Mouse (Mus musculus) small intestine, adult 2 months (tissue): ENCODE measurements at regions not wholly inside any gene's neighbourhood (a gene's known extent, or its start where the extent isn't known, plus 50 kb on each side); places are given as distances from the start of the nearest gene placed in this dataset.

Experiments
- H3K27ac ChIP-seq: fragments of 200-500 bp; 2 replicates; pipeline ENCODE4 v1.5.1; 2012; ENCODE audit warnings: low read depth, low read length, control low read depth, inconsistent platforms; ENCODE audit not compliant: insufficient read depth
- H3K27me3 ChIP-seq: fragments of 200-500 bp; 2 replicates; pipeline ENCODE4 v1.6.1; 2012; ENCODE audit warnings: mild to moderate bottlenecking, moderate library complexity, low read length, inconsistent platforms; ENCODE audit not compliant: control insufficient read depth, insufficient read depth
- H3K36me3 ChIP-seq: fragments of 200-500 bp; 2 replicates; pipeline ENCODE4 v1.6.1; 2012; ENCODE audit warnings: mild to moderate bottlenecking, low read length, control low read depth, inconsistent platforms; ENCODE audit not compliant: control insufficient read depth, insufficient read depth
- H3K4me1 ChIP-seq: fragments of 200-500 bp; 2 replicates; pipeline ENCODE4 v1.6.1; 2012; ENCODE audit warnings: low read length, inconsistent platforms, mixed read lengths; ENCODE audit not compliant: control insufficient read depth, insufficient read depth, insufficient read length
- H3K4me3 ChIP-seq: fragments of 200-500 bp; 2 replicates; pipeline ENCODE4 v1.5.1; 2012; ENCODE audit warnings: low read depth, mild to moderate bottlenecking, control low read depth, inconsistent platforms, low read length, moderate library complexity
- CTCF ChIP-seq: fragments of 200-500 bp; IDR thresholded peaks from 2 replicates; pipeline ENCODE4 v1.5.1; 2012; ENCODE audit warnings: low read depth, mild to moderate bottlenecking, control low read depth, inconsistent platforms, low read length, moderate library complexity, mixed read lengths; ENCODE audit not compliant: insufficient replicate concordance, insufficient read length; ENCODE audit errors: extremely low read depth
- POLR2A ChIP-seq: fragments of 200-500 bp; IDR thresholded peaks from 2 replicates; pipeline ENCODE4 v1.6.1; 2012; ENCODE audit warnings: low read depth, mild to moderate bottlenecking, control low read depth, inconsistent platforms, low read length, moderate library complexity
- WGBS: fragments of 180-500 bp; shearing (Covaris S2); methylation state at CpG from one replicate; pipeline ENCODE4 v1.1.7; 2018; 5-methylcytosine and 5-hydroxymethylcytosine counted together

DNA sequence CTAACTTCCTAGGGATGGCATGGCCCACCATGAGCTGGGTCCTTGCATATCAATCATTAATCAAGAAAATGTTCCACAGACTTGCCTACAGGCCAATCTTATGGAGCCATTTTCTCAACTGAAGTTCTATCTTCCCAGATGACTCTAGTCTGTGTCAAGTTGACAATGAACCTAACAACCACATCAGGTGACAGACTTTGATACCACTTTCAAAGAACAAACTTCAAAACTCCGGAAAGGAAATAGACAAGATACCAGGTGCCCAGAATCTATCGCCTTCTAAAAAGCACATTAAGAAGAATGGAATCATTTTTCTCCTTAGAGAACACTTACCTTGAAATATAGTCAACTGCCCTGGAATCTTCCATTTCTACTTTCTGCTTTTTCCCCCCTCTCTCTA is 192.8 kb upstream of the Nrp1 start:
- TF ChIP-seq POLR2A (no peak), CTCF (no peak)
- Histone ChIP-seq H3K4me3 (no peak overlapping the region), H3K27me3 (no peaks in the 10 kb centered on the region), H3K4me1 (no peaks in the 10 kb centered on the region), H3K27ac (no peak overlapping the region), H3K36me3 (no peaks in the 10 kb centered on the region)
- WGBS: 92% methylated on average over 2 of the region's 2 CpGs

DNA sequence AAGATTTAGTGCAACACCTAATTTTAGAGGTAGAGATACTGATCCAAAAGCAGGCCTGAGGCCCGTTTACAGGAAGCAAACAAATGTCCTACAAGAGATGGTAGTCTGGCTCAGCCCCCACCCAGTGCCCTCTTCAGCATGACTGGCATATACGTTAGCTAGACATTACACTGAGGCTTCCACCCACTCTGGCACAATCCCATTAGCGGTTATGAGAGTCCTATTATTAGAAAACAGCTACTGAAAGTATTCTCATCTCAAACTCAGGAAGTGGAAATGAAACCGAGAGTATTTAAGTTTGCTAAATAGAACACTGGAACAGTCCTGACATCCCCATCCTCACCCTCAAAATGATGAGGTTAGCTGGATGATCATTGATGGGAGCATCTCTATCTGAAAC is 192.3 kb upstream of the Nrp1 start:
- WGBS: 72% methylated on average over 4 of the region's 4 CpGs
- Histone ChIP-seq H3K36me3 (no peaks in the 10 kb centered on the region), H3K4me3 (no peak overlapping the region), H3K27ac (no peak overlapping the region), H3K4me1 (no peaks in the 10 kb centered on the region), H3K27me3 (no peaks in the 10 kb centered on the region)
- TF ChIP-seq POLR2A (no peak), CTCF (no peak)

DNA sequence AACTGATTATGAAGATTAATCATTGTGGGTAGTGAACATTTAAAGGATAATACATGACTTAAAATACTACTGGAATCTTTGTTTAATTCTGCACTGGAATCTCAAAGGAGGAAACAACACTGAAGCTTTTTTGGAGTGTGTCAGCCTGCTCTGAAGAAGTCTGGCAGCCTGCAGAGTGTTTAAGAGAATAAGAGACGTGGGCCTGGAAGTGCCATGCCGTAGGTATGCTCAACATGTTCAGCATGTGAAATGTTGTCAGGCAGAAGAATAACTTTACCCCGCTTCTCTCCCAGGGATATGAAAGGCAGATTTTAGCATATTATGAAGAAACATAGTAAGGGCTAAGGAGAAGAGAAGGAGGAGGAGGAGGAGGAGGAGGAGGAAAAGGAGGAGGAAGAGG is 189.6 kb upstream of the Nrp1 start:
- H3K36me3 ChIP-seq: no peaks in the 10 kb centered on the region
- H3K27ac ChIP-seq: no peak overlapping the region
- TF ChIP-seq POLR2A: no peak
- H3K4me3 ChIP-seq: no peak overlapping the region
- H3K27me3 ChIP-seq: no peaks in the 10 kb centered on the region
- 90% methylated on average over 3 of the region's 3 CpGs for WGBS
- H3K4me1 ChIP-seq: no peaks in the 10 kb centered on the region

DNA sequence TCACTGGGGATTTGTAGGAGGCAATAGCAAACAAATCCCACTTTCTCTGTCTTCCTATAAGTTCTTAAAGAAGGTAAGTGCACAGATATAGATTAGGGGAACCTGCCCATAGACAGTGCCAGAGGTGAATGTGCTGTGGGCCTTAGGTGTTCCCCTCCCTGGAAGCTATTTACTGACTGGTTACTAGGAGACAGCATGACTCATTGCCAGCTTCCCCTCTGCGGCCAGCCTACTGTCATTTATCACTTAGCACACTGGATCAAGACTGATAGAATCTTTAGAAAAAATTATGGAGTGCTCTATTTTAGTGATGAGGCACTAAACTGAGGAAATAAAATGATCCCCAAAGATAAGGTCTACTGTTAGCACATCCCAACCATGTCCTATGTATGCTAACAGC is 187.3 kb upstream of the Nrp1 start:
- 16% methylated on average over 1 of the region's 1 CpGs for WGBS
- Histone ChIP-seq H3K27ac (no peak overlapping the region), H3K4me3 (no peak overlapping the region), H3K36me3 (no peaks in the 10 kb centered on the region), H3K4me1 (no peaks in the 10 kb centered on the region), H3K27me3 (no peaks in the 10 kb centered on the region)
- TF ChIP-seq CTCF: no peak
- no peak for TF ChIP-seq POLR2A

DNA sequence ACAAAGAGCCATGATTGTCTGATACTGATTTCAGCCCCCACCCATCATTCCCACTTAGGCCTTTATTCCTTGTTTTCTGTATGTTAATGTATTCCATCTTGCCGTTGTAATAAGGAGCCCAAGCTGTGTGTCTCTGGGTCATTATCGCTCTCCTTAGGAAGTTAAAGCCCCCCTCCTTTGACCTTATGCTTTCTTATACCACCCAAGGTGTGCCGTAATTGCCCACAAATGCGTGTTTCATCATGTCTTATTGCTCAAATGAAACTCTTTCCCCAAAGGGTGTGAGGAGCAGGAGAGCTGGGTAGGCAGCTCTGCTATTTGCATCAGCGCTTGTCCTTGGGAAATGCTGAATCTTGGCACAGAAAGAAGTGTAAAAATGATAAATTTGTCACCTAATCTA is 178.2 kb upstream of the Nrp1 start:
- no peak for TF ChIP-seq POLR2A
- no peak for TF ChIP-seq CTCF

DNA sequence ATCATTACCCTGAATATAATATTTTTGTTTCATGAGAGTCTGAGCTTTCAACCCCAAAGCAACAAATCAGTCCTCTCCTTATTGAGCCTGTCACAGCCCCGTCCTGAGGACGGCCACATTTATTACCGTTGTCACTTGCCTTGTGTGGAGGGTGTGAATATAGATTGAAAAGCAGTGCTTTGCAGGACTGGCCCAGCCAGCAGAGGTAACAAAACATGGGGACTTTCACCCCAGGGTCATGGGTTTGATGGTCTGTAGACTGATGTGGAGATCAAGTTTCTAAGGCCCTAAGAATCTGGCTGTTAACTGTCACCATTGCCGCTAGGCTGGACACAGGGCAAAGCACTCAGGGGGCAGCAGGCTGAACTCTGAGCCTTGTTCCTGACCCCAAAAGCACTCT is 175.3 kb upstream of the Nrp1 start:
- H3K4me3 ChIP-seq: no peak overlapping the region
- no peak overlapping the region for H3K27ac ChIP-seq
- no peaks in the 10 kb centered on the region for H3K4me1 ChIP-seq
- 37% methylated on average over 4 of the region's 4 CpGs for WGBS
- H3K36me3 ChIP-seq: no peaks in the 10 kb centered on the region
- H3K27me3 ChIP-seq: no peaks in the 10 kb centered on the region
- no peak for TF ChIP-seq POLR2A
- TF ChIP-seq CTCF: no peak

More for the DNA sequence above, 178.2 kb upstream of the Nrp1 start:
- Histone ChIP-seq H3K36me3 (no peaks in the 10 kb centered on the region), H3K27ac (no peak overlapping the region), H3K4me1 (no peaks in the 10 kb centered on the region), H3K27me3 (no peaks in the 10 kb centered on the region), H3K4me3 (no peak overlapping the region)
- WGBS: 93% methylated on average over 5 of the region's 5 CpGs

DNA sequence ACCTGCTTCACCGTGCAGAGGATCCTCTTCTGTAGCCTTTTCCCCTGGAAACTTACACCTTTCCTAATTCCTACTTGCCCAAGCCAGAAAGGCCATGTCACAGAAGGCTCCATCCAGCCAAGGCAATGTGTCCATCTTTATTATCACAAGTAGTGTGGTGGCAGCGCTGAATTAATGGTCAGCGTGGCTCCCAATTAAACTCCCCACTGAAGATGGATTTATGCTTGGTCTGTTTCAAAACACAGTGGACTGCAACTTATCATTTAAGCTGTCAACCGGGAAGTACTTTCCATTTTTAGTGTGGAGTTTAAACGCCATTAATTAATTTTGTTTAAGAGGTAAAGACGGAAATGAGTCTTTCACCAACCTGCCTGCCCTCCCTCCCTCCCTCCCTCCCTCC is 170.1 kb upstream of the Nrp1 start:
- Histone ChIP-seq H3K36me3 (no peaks in the 10 kb centered on the region), H3K27ac (no peak overlapping the region), H3K4me3 (no peak overlapping the region), H3K27me3 (no peaks in the 10 kb centered on the region), H3K4me1 (no peaks in the 10 kb centered on the region)
- 72% methylated on average over 6 of the region's 6 CpGs for WGBS
- TF ChIP-seq POLR2A: no peak
- TF ChIP-seq CTCF: no peak

DNA sequence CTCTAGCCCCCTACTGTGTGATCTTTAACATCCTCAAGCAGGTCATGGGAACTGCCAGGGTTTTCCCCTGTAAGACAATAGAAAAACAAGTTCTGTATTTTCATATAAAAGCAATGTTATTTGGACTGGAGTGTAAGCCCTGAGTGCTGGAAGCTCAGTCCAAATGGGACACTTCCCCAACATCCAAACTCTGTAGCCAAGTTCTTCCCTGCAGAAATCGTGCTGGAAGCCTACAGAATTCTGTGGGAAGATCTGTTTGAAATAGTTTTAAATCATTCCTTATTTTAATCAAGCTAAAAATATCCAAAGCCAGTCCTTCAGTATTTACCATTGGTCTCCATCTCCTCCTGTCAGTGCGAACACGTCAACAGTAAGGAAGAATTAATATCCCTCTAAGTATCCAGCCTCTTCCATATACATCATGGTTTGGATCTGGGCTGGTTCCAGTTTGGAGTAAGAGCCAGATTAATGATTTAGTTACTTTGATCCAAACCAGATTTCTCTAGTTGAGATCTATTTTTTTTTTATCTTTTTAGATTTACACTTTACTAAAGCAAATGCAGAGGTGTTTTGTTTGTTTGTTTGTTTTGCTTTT is 165.0 kb upstream of the Nrp1 start:
- no peaks in the 10 kb centered on the region for H3K36me3 ChIP-seq
- no peaks in the 10 kb centered on the region for H3K27me3 ChIP-seq
- H3K4me3 ChIP-seq: no peak overlapping the region
- no peak overlapping the region for H3K27ac ChIP-seq
- 77% methylated on average over 3 of the region's 3 CpGs for WGBS
- TF ChIP-seq CTCF: no peak
- no peaks in the 10 kb centered on the region for H3K4me1 ChIP-seq
